Mouse (Mus musculus): ENCODE measurements around the gene Atxn7l3b.
"Not testable (repeated sequence)": the region's sequence is repeated elsewhere in the genome, so short reads cannot be mapped to it uniquely, and the experiment has no call there.

The Atxn7l3b gene

DNA sequence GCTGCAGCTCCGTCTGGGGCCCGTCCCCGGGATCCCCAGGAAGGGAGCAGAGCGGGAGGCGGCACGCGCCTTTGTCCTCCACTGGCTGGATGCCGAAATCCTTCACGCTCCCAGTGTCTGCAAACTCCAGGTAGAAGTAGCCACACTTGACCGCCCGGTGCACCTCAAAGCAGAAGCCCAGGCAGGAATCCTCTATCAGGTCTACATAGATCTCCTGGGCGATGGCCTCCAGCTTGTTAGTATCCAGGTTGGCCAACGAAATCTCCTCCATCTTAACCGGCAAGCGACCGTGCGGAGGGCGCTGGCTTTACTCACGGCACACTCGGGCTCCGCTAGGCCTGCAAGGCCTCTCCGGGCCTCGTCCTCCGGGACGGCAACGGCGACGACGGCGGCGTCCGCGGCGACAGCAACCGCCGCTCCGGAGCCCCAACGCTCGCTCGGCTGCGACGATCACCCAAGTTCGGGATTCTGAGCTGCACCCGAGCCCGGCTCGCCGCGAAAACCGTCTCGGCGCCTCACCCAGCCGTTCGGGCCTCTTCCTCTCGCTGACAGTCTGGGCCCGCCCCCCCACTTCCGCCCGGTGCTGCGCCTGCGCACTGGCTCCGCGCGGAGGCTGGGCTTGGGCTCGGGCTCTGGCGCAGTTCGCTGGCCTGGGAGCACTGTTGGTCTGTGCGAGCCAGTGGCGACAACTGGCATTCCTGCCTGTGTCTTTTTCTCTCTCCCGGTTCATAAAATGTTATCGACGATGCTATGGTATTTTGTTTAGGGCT lies at the start of gene Atxn7l3b:
Gene Atxn7l3b, minus strand, starts transcription at position 550 of the 770 bp plus-strand sequence.
- in situ Hi-C loops (cut with MboI, MseI) = no loop called here

DNA sequence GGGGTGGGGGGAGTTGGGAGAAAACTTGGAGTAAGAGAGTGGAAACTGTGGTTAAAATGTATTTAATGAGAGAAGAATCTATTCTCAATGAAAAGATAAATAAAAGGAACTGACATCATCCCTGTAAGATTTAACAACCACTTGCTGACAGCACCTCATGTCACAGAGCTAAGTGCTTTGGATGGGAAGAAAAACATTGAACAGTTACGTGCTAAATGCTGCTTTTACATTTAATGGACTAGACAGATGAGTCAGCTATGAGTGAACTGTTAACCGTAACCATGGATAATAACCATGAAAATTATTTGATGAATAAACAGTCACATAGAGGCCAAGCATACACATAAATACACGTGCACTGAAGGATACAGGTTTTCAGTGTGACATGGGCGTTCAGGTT lies 48.8 kb upstream of the Atxn7l3b start:
- in situ Hi-C loops (cut with MboI, MseI) = no loop called here

DNA sequence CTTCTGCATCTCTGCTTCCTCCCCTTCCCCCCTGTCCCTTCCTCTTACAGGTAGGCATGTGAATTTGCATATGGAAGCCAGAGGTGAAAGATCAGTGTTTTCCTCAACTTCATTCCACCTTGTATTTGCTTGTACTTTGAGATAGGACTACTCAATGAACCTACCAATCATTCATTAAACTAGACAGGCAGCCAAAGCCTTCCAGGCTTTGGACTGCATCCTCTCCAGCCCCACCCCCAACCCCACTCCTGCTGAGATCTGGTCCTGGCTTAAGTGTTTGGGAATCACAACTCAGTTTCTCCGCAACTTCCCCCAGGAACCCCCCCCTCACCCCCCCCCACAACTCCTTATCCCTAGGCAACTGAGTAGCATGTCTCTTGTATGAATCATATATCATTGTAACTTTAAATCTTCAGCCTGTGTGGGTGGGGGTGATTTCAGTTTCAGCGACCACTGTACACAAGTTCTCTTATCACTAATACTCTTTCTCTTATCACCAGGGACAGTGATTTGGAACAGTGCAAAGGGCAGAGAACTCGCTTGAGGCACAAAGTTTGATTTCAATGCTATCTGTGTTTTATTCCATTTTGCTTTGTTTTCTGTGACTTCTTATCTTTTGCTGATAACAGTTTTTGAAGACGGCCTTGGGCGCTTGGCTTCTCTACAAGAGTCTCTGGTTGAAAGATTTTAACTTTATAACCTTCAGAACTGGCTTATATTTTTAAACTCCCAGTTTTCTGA lies 44.7 kb upstream of the Atxn7l3b start:
- in situ Hi-C loops (cut with MboI, MseI) = no loop called here

DNA sequence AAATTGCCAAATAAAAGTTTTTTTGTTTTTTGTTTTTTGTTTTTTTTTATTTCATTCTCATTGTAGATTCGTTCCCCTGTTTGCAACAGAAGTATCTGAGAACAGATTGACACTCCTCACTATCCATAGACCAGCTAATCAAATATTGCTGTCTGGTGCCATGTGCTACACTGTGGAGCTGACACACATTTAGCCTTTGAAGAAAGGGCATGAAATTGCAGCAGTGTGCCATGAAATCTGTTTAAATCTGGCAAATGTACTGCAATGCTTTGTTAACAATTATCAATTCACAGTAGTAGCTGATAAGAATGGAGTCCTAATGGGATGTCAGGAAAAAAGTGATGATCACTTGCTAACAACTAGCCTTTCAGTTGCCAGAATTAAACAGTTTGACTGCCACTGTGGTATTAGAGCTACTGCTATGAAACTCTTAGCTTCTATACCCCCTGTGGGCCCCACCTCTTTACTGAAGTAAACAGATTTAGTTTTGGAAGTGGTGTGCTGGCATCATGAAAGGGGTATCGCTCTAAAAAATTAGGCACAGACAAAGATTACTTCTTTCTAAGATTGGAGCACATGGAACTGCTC lies 41.3 kb upstream of the Atxn7l3b start:
- in situ Hi-C loops (cut with MboI, MseI) = no loop called here

DNA sequence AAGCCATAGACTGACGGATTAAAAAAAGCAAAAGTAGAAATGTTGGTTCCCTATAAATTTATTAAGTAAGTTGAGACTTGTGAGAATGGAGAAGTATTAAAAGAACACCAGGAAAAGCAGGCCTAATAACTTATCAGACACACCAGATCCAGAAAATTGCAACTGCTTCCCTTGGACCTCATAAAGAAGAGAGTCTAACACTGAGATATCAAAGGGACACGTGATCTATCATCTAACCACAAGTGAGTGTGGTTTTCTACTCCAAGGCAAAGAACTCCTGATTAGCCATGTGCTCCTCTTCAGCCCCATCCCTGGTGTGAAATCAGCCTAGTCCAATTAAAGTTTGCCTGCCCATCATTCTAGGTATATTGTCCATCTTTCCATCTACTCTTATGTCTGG lies 38.8 kb upstream of the Atxn7l3b start:
- in situ Hi-C loops (cut with MboI, MseI) = no loop called here

DNA sequence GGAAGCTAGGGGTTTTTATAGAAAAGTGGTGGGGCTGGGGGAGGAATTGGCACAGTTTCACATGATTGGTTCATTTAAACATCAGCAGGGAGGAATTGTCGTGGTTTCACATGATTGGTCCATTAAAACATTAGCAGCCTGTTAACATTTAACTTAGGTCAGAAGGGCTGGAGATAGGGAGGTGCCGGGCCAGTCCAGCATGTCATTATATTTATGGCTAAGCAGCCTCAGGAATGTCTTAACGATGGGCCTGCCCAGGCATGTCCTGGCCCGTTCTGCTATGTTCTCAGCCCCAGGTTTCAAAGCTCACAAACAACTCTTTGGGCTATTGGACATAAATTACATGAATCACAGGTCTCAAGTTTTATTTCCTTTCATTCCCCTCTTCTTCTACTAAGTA lies 33.4 kb upstream of the Atxn7l3b start:
- in situ Hi-C loops (cut with MboI, MseI) = not testable (repeated sequence)

DNA sequence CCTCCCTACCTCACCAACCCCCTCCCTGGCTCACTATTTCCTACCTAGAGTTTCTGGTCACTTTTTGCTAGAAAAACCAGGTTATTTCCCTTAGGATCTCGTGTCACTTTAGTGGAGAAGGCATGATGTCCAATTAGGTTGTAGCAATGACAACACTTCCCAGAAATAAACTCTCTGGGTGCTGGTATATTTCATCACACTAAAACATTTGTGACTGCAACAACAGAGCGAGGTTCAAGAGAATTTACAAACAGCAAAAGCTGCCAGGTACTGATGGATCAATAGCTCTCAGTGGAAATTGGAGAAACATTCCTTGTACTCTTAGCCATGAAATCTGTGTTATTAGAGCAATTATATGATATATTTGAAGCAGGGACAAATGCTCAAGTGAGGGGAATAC lies 25.3 kb upstream of the Atxn7l3b start:
- in situ Hi-C loops (cut with MboI, MseI) = no loop called here

DNA sequence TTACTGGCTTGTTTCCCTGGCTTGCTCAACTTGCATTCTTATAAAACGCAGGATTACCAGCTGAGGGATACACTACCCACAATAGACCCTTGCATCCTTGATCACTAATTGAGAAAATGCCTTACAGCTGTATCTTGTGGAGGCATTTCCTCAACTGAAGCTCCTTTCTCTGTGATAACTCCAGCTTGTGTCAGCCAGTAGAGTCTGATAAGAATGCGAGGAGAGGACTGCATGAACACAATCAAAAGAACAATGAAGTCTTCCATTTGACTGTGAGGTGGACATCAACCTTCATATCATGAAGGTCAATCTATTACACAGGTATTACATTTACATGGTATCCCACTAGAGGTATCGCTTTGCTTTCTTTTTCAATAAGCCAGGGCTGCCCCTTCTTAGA lies 19.7 kb upstream of the Atxn7l3b start:
- in situ Hi-C loops (cut with MboI, MseI) = no loop called here

DNA sequence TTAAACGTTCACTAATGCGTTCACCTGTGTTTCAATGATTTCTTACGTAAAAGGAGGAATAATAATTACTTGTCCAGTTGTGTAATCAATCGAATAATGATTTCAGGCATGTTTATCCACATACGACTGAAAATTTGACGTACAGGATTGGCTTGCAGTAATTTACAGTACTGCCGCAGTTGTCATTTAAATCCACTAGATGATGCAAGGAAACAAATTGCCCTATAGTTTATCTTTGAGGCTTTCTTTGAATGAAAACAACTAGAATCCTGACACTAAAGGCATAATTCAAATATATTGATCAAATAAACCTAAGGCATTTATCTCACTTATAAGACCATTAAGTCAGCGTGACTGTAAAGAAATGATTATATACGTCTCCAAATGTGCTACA lies 418 bp upstream of the Atxn7l3b start:
- in situ Hi-C loops (cut with MboI, MseI) = no loop called here

DNA sequence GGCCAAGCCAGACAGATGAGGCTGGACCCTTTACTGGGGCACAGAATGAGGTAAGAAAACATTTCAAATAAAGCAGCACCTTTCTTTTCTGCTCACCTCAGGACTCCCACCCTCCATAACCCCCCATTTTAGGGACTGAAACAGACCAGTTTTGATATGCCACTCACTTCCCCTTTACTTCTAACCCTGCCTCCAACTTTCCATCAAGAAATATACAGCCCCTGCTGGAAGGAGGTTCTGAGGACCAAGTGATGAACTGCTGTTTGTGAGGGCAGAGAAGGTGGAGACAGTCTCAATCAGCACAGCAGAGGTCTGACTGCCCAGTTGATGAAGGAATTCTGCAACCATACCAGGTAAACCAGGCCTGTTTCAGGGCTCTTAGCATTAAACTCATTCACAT lies 1.8 kb downstream of the Atxn7l3b start:
- in situ Hi-C loops (cut with MboI, MseI) = no loop called here

DNA sequence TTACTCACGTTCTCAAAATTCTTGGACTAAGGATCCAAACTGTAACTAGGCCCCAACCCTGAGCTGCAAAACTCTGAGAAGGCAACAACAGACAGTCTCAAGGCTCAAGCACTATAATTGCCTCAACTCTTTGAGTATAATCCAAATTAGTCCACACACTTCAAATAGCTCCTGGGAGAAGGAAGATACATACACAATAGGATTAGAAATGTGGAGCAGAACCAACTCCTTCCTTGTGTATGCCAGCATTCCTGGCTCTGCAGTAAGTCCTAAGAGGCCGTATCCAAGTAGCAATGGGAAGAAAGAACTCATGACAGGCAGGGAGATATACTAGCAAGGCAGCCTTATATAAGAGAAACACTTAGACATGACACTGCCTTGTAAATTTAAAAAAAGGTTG lies 2.5 kb downstream of the Atxn7l3b start:
- in situ Hi-C loops (cut with MboI, MseI) = no loop called here

DNA sequence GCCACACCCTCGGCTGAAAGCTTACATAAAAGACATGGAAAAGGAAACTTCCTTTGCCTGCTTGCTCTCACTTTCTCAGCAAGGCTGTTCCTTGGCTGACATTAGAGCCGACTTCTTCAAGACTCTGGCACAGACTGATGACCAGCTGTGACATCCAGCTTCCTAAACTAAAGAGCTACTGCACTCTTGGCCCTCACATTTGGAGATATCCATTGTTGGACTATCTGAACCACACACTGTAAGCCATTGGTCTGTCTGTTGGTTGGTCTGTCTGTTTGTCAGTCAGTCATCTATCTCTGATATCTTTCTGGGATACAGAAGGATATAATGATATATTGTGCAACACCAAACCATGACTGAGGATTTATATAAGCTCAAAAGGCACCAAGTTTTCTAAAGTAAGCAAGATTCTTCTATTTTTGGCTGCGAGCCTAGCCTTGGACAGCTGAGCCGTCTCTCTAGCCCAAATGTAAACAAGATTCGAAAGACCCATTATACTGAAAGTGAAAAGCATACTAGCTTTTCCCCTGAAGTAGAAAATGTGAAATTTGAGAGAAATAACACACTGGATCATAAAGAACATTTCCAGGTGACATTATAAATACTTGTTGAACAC lies 12.1 kb downstream of the Atxn7l3b start:
- in situ Hi-C loops (cut with MboI, MseI) = no loop called here

DNA sequence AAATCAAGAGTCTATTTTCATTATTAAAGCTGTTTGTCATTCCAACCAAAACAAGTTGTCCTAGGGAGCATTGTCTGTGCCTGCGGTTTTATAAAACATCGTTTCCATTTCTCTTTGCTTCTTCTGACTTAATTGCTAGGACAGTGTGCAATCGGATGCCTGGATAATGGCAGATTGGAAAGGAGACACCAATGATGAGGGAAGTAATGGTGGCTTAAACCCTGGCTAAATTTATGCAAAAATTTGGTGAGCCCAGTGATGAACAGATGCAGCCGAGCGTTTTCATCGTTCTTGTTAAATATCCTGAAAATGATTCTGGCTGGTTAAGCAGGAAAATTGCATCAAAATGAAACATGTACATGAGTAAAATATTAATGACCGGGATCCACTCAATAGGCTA lies 28.6 kb downstream of the Atxn7l3b start:
- in situ Hi-C loops (cut with MboI, MseI) = no loop called here

DNA sequence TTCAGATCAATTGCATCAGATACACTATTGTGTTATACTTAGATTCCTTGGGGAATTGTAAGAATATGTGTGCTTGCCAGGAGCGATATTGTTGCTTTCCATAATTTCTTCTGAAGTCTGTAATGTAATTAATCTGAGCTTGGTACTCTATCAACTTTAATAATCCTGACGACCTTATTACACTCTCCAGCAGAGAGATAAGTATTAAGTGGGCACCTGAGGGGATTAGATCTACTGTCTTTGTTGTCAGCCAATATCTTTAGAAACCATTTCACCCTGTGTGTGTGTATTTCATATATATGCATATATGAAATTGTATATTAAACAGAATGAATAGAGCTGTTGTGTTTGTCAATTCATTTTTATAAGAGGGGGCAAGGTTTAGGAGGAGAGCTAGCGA lies 29.0 kb downstream of the Atxn7l3b start:
- in situ Hi-C loops (cut with MboI, MseI) = no loop called here

DNA sequence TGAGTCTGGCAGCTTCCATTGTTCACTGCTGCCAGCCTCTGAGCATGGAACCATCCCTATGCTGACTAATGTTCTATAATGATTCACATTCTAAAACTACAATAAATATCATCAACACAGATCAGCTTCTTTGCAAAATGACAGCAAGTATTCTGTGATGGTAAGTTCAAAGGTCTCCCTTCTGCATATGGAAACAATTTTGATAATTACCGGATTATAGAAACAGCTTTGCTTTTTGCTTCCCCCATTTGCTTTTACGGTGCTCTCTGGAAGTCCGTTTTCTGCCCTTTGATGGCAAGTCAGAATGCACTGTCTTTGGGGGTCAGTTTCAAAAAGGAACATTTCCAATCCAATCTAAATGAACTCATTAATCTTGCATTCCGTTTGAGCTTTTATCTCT lies 32.2 kb downstream of the Atxn7l3b start:
- in situ Hi-C loops (cut with MboI, MseI) = no loop called here

DNA sequence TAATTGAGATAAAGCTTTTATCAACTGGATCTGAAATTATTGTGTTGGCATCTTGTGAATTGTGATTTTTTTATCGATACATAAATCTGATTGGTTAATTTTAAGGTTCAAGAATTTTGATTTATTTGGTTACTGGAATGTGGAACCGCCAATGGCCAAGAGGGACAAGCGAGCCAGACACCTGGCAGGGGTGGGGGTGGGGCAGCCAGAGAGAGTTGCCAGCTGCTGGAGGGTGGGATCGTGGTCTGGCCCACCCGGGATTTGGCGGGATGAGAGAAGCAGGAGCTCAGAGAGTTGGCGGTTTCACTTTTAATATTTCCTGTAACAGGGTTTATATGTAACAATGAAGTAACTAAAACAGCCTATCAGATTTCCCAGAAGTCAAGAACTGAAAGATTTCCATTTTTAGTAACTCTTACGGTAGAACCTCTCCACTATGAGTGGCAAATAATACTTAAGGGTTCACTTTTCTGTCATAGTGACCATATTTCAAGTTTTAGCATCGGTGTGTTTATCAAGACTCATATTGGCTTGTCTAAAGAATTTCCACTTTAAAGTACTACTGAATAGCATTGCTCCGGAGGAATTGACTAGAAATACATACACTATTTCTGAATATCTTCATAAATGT lies 35.1 kb downstream of the Atxn7l3b start:
- in situ Hi-C loops (cut with MboI, MseI) = no loop called here

DNA sequence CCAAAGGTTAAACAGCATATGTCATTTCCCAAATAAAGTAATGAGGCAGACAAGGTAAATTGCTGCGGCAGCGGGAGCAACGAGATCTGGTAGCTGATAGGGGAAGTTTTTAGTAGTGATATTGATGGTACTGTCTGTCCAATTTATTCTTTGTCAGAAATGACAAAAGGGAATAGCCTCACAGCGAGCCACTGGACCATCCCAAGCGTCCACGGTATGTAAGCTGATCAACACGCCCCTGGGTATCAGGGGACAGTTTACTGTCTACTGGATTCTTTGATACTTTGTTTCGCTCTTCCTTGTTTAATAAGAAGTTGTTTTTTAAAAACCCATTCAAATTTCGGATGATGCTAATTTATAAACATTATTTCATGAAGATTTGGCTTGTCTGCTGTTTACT lies 44.7 kb downstream of the Atxn7l3b start:
- in situ Hi-C loops (cut with MboI, MseI) = no loop called here

DNA sequence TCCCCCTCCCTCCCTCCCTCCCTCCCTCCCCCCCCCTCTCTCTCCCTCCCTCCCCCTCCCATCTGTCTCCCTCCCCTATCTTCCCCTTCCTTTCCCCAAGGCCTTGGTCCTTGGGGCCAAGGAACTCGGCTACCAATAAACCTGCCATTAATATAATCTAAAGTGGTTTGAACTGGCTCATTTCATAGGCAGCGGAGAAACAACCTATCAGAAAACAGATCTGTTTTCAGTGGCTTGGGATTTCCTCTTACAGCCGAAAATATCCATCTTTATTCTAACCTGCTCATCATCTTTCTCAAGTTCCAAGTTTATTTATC lies 45.2 kb downstream of the Atxn7l3b start:
- in situ Hi-C loops (cut with MboI, MseI) = no loop called here

DNA sequence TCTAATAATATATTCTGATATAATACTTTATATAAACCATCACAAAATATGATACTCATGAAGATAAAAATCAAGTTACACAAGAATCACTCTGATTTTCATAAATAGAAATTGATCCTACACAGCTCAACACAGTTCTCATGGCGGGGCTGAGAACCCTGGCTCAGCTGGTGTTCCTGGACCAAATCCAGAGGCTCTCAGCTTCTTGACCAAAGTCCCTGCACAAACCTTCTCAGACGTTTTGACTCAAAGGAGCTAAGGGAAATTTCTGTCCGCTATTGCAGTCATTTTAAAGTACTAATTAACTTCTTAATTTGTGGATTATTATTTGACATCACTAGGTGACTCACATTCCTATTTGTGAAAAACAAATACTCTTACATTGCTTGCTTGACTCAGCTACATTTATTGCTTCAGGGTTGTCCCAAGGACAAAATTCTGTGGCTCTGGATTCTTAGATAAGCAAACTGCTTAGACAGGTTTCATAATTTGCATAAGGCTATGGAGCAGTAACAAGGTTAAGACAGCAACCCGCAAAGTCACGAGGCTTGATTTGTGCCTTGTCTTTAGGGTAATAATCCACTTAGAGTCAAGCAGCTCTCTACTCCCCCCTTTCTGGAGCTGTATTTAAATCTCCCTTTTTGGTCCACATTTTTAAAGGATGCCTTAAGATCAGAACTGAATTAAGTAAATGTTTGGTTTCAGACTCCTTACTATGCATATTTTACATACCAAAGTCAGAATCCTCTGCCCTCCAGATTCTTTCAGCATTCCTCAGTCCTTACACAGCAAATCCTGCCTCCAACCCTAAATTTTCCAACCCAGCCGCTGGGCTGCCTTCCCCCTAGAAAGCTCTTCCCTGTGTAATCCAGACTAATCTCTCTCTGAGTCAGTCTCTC lies 45.8 kb downstream of the Atxn7l3b start:
- in situ Hi-C loops (cut with MboI, MseI) = no loop called here

DNA sequence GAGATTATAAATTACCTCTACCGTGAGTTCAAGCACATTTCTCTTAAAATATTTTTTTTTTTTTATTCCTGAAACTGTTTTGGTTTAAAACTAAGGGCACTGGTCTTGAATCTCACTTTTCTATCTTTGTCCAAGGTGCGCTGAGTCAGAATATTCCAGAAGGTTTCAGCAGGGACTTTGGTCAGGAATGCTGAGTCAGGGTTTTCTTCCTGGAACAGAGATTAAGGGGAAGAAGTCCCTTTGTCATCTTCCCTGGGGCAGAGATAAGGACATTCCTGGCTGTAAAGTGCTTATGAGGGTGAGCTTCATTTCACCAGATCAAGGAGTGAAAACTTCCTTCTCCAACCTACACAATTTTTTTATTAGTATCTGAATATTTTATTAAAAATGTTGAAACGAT lies 46.7 kb downstream of the Atxn7l3b start:
- in situ Hi-C loops (cut with MboI, MseI) = no loop called here
